9 mouse cellular contexts compared by ENCODE assay signal in genomic region chr17:67667981-67668380, GRCm38 (mm10). TPM values are rescaled to one million over a fixed set of nuclear protein-coding genes. Genes with fewer than 3 reads are reported as not detected.
A peak's percentile ranks its signal among the peaks of the same experiment; 100 is the strongest.
DNase-seq lines count a peak whose midpoint lies in the region; ATAC-seq and TF ChIP-seq lines count a peak whose summit lies in the region.
"Had no signal": no experiment of that assay in that cellular context is flagged by ENCODE, and none has a peak within 500 bp of the region (broad histone marks: within the 10 kb centered on the region; RNA-seq: fewer than 3 reads in every experiment).

No protein-coding gene starts in this region.

- H3K9me3 ChIP-seq in kidney, postnatal 0 days (replicated peaks; ENCODE audit: low read length) = no peaks in the 10 kb centered on the region
- no peaks in the 10 kb centered on the region for H3K9me3 ChIP-seq in liver, embryonic 11.5 days (ENCODE audit: control insufficient read depth, low read length)

- no peaks in the 10 kb centered on the region for H3K4me1 ChIP-seq in kidney, postnatal 0 days (replicated peaks; ENCODE audit: insufficient read depth, low read length)
- no peaks in the 10 kb centered on the region for H3K4me1 ChIP-seq in liver, embryonic 11.5 days (replicated peaks; ENCODE audit: control insufficient read depth, insufficient read depth, low read length)

- DNase-seq in thymus, postnatal 4 days = peak; percentile 40
- DNase-seq in thymus, postnatal 0 days (ENCODE audit: low spot score) = no peak
- DNase-seq in cerebellum, postnatal 25 days = peak; percentile 23 to 64
- DNase-seq in gastrocnemius, adult 8-10 months (ENCODE audit: low spot score in 2 of 2) = peak; percentile 18 to 21
- peak; percentile 86 for DNase-seq in kidney, postnatal 0 days (ENCODE audit: low spot score)
- DNase-seq in liver, embryonic 11.5 days (ENCODE audit: low spot score) = peak; percentile 45
- DNase-seq in ovary, postnatal 14 days (ENCODE audit: low spot score) = peak; percentile 66
- no peak for DNase-seq in spleen, postnatal 36 days (ENCODE audit: low spot score in 2 of 2)

- H3K36me3 ChIP-seq in kidney, postnatal 0 days (ENCODE audit: insufficient read depth, low read length) = no peaks in the 10 kb centered on the region
- no peaks in the 10 kb centered on the region for H3K36me3 ChIP-seq in liver, embryonic 11.5 days (ENCODE audit: control insufficient read depth, insufficient read depth, low read length)

- H3K4me2 ChIP-seq in kidney, postnatal 0 days (ENCODE audit: low read length) = no peak overlapping the region
- no peak overlapping the region for H3K4me2 ChIP-seq in liver, embryonic 11.5 days

- no peak overlapping the region for H3K27ac ChIP-seq in kidney, postnatal 0 days
- H3K27ac ChIP-seq in liver, embryonic 11.5 days (ENCODE audit: low read depth, low read length) = no peak overlapping the region

- 13% methylated on average over 3 of the region's 3 CpGs for WGBS in kidney, postnatal 0 days
- WGBS in liver, embryonic 11.5 days = 21% methylated on average over 3 of the region's 3 CpGs

- H3K27me3 ChIP-seq in kidney, postnatal 0 days (ENCODE audit: insufficient read depth, low read length) = no peaks in the 10 kb centered on the region
- no peaks in the 10 kb centered on the region for H3K27me3 ChIP-seq in liver, embryonic 11.5 days (replicated peaks; ENCODE audit: control insufficient read depth, insufficient read depth, low read length)

- peak; percentile 93 for TF ChIP-seq CTCF in kidney, postnatal 0 days (IDR thresholded peaks at IDR 0.05; ENCODE audit: low read depth)

- no peak for ATAC-seq in kidney, postnatal 0 days (replicated peaks; ENCODE audit: low FRiP score, low read depth)
- no peak for ATAC-seq in liver, embryonic 11.5 days (replicated peaks; ENCODE audit: low FRiP score)

- no peak overlapping the region for H3K9ac ChIP-seq in kidney, postnatal 0 days (ENCODE audit: low read depth, low read length)
- H3K9ac ChIP-seq in liver, embryonic 11.5 days (ENCODE audit: low read depth, low read length) = no peak overlapping the region

- H3K4me3 ChIP-seq in kidney, postnatal 0 days (replicated peaks; ENCODE audit: low read depth, low read length) = no peak overlapping the region
- no peak overlapping the region for H3K4me3 ChIP-seq in liver, embryonic 11.5 days (ENCODE audit: low read depth, low read length)
- H3K4me3 ChIP-seq: erythroblast, embryonic 14.5 days had no signal

RNA-seq across cellular contexts. Expression of gene Lama1, which starts 29.1 kb away (rescaled TPM):
- polyA plus RNA-seq in thymus, postnatal 0 days (2015; fragmentation: Nextera tagmentation; extraction: Ambion mirVana) = 0.05 and 0.24 TPM in 2 replicates
- under 1 TPM; 0.05 to 0.38 (median 0.06) TPM for total RNA-seq in gastrocnemius, adult 8-10 months (2022)
- polyA plus RNA-seq in kidney, postnatal 0 days (2015; fragmentation: Nextera tagmentation; extraction: Ambion mirVana) = 20.1 and 24.9 TPM in 2 replicates
- 2.8 and 4.3 TPM in 2 replicates for polyA plus RNA-seq in liver, embryonic 11.5 days (2014; fragmentation: Nextera tagmentation; extraction: Ambion mirVana)
- polyA plus RNA-seq: erythroblast, embryonic 14.5 days had no signal

RNA-seq across cellular contexts. Expression of gene Lrrc30, which starts 35.5 kb away (rescaled TPM):
- polyA plus RNA-seq in thymus, postnatal 0 days (2015; fragmentation: Nextera tagmentation; extraction: Ambion mirVana) = not detected in 2 replicates
- 100 to 1,000 TPM in 2 of 4 experiments, 10 to 100 TPM in 2; 76.4 to 182 (median 94.4) TPM for total RNA-seq in gastrocnemius, adult 8-10 months (2022)
- polyA plus RNA-seq in kidney, postnatal 0 days (2015; fragmentation: Nextera tagmentation; extraction: Ambion mirVana) = not detected in 2 replicates
- not detected in 2 replicates for polyA plus RNA-seq in liver, embryonic 11.5 days (2014; fragmentation: Nextera tagmentation; extraction: Ambion mirVana)
- polyA plus RNA-seq: erythroblast, embryonic 14.5 days had no signal

Comparison
In these comparisons a context has a peak if more than half of its experiments do, and no peak if none do; other contexts are left out.
1. DNase-seq: peak in thymus, postnatal 4 days (single experiment), cerebellum, postnatal 25 days (2 of 2), gastrocnemius, adult 8-10 months (2 of 2), kidney, postnatal 0 days (single experiment), liver, embryonic 11.5 days (single experiment) and ovary, postnatal 14 days (single experiment); none in thymus, postnatal 0 days (single experiment) and spleen, postnatal 36 days (0 of 2).